Mouse (Mus musculus): Measurements from ENCODE around the gene Chsy1.

Gene Chsy1

DNA sequence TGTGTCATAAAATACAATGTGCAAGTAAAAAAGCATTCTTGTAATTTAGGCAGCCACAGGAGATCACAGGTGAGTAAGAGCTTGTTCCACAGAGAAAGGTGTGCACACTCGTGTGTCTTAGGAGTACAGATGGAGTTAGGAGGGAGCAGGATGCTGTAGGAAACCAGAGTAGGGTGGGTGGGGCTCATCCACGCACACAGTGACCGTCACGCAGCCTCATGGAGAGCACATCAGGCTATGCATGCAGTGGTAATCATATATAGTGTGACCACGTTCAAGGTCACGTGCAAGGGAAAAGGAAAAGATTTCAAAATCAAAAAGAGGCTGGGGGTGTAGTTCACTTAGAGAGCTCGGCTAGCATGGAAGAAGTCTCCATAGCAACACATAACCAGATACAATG is 33.2 kb downstream of the Chsy1 start:
- no peak for DNase-seq

DNA sequence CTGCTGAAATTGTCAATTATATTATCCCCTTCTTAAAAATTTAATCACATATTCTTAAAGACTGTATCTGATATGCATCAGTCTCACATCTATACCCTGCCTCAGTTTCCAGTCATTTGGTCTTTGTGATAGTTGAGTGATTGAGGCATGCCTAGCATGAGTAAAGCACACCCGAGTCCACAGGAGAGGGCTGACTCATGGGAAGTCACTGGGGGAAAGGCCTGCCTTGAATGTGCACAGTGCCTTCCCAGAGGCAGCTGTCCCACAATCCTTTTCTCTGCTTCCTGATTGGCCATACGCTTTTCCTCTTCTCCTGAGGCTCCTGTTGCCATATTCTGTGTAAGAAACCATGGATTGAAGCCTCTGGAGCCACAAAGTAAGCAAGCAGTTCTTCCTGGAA is 35.2 kb downstream of the Chsy1 start:
- DNase-seq: no peak

DNA sequence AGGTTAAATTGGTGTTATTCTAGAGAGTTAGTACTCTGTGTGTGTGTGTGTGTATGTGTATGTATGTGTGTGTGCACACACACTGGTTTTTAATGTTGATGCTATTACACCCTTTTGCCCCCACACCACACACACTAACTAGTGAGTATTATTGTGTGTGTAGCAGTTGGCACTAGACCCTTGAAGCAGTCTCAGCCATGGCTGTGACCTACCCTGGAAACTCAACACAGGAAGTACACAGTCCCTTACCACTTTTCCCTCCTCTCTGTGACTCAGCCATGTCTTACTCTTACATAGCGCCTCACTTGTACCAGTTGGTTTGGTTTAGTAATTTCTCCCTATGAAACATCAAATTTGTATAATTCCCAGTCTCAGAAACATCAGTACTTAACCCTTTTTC is 37.8 kb downstream of the Chsy1 start:
- no peak for DNase-seq

DNA sequence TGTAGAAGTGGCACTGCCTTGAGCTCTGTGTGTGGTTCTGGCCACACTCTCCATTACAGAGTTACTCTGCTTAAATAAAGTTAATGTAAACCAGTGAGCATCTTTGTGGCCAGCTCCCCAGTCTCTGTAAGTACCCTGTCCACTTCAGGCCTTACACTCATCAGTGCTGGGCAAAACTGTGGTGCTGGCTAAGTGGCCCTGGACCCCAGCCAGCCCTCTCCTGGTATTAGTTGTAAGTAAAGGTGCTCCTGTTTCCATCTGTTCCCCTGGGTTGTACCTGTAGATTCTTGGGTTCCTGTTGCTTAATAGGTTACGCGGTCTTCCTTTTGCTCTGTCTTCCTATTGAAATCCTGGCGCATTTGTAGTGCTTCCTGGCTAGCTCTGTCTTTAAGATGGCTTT is 38.5 kb downstream of the Chsy1 start:
- no peak for DNase-seq

DNA sequence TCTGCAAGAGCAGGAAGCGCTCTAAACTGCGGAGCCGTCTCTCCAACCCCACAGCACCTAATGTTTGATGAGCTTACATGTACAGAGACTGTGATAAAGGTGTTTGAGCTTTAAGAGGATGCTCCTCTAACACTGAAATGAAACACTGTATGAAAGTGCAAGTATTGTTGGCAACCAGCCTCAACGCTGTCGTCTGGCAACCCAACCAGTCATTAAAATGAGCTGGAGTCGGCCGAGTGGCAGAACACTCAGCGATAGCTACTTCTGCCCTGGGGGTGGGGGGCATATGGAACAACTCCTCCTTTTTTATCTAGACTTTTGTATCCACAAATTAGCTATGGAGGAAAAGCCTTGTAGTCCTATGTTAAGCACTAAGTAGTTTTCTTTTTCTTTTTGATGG is 40.2 kb downstream of the Chsy1 start:
- DNase-seq: no peak

DNA sequence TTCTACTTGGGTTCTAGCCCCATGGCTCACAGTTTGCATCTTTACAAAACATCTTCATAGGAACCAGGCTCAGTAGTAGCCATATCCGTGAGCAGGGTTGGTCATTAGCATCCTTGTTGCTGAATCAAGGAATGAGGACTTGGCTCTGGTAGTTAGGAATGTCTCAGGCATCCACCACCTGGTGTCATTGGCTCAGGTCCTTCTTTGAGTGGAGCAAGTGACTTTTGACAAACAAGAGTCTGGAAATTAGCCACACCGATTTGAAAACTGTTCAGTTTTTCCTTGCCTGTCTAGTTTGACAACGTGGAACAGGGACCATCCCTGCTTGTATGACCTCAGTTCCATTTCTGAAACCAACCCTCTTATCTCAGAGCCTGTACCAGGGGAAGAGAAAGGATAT is 41.1 kb downstream of the Chsy1 start:
- DNase-seq: no peak

DNA sequence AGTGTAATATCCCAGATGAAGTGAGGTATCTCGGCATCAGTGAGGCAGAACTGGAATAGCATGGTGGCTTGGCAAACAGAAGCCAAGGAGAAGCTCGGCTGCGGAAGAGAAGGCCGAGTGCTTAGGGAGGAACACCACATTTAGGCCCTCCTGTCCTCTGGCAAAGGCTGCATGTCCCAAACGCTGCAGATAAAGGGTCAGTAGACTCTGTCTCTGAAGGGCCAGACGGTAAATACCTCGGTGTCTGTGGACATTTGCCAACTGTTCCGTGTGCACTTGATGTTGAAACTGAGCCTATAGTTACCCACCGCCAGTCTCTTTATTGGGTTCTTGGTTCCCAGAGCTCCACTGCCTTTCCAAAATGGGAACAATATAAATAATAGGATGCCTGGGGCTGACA is 48.1 kb downstream of the Chsy1 start:
- DNase-seq: no peak

DNA sequence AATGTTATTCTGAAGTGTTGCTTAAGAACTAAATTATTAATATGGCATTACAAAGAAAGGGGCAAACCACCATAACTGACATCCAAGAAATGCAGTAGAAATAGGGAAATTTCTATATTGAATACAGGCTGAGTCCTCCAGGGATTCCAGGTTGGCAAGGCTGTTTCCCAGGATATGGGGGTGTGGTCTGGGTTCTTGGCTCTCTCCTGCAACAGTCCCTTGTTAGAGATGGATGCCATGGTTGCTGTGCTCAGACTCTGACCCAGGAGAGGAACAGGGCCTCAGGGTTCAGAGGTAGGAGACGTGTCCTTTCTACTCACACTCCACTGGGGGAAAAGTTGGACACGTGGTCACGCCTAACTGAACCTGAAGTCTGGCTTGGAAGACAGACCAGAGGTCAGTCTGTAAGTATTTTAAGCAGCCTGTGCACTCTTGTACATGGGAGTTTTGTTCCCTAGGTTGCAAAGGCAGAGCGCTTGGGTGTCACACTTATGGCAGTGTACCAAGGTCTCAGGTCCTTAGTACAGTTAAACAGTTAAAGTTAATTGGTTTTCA is 48.6 kb downstream of the Chsy1 start:
- DNase-seq: no peak

DNA sequence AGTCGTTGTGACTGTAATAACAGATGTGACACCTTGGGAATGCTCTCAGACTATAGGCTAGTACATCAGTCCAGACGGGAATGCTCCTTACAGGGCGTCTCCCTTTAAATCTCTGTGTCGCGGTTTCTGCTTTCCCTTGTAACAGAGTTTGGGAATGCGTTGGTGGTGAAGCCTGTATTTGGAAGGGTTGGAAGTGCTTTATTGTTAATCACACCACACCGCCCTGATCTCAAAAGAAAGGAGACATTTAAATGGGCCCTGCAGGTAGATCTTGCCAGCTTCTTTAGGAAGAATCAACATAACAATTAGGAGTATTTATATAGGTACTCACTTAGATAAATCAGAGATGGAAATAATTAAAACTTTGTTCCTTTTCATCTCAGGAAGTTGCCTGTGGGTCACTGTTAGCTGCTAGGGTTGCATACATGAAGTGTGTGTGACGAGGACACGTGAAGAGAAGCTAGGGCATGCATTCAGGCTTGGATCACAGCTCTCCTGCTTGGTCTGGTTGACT is 49.4 kb downstream of the Chsy1 start:
- DNase-seq: no peak

DNA sequence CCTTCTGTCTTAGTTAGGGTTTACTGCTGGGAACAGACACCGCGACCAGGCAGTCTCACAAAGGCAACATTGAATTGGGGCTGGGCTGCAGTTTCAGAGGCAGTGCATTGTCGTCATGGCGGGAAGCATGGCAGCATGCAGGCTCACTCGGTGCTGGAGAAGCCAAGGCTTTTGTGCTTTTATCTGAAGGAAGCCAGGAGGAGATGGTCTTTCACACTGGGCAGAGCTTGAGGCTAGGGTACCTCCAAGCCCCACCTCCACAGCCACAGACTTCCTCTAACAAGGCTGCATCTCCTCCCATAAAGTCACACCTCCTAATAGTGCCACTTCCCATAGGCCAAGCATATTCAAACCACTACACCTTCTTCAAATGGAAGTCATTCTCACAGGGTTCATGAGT is 50.6 kb downstream of the Chsy1 start:
- no peak for DNase-seq

DNA sequence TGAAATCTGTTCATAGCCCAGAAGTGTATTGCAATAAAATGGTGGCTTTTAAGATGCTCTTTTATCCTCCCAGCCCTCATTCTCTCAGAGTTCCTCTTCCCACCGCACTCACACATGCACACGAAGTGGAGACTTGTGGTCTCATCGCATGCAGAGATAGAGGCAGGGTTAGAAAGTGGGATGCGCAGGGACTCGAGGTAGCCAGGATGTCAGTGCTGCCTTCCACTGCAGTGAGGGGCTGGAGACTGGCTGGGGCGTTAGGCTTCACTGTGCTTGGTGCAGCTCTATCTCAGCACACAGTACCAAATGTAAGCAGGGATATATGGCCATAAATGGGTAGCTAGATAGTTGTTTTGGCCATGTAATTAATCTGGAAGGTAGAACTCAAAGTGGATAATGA is 52.5 kb downstream of the Chsy1 start:
- DNase-seq: no peak

DNA sequence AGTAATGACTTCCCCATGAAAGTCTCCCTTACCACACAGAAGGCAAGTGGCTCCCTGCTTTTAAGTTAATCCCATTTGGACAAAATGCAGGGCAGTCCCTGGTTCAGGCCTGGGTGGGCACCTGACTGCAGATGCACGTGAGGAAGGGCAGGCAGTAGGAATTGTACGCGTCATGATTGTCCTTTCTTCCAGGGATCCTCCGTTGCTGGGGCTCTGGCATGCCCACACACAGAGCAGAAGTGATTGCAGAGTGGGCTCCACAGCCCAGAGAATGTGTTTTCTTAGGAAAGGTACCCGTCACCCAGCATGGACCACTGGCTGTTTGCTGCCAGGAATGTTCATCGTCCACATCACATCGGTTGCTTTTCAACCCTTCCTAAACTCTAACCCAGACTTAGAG is 53.2 kb downstream of the Chsy1 start:
- no peak for DNase-seq

DNA sequence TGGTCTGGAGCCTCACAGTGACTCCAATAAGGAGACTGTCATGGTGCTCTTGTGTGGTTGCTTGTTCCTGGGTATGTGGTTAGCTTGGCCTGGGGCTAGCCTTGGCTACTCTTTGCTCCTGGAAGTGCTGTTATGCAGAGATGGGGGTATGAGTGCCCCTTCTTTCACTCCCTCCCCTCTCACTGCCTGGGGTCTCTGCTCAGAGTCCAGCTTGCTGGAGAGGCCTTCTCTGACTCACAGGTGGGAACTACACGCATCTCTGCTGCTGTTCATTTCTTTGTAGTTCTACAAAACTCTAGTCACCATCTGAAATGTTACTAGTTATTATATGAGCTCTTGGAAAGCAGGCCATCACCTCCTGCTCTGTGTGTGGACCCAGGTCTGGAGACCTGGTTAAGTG is 53.7 kb downstream of the Chsy1 start:
- no peak for DNase-seq

DNA sequence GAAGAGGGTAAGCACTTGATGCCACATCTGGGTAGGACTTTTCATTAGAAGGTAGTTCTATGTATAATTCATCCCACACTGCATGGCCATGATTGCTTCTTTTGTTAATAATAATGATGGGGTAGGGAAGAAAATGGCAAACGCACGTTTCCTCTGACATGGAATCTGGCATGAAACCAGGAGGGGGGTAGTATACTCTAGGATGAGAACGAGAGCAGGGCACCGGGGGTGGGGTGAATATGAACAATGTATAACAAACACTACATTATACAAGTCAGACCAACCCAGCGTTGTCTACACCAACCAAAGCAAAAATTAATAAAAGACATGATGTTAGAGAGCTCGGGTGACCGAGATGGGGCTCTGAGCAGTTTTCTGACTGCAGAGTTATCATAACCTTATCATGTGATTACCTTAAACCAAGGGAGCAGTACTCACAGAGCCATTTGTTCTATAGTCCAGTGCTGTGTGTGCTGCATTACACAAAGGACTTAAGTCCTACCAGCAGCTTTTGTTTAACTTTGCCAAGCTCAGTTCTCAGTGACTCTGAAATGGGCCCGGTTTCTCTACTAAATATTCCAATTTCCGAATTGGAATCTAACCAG is 55.2 kb downstream of the Chsy1 start:
- no peak for DNase-seq

DNA sequence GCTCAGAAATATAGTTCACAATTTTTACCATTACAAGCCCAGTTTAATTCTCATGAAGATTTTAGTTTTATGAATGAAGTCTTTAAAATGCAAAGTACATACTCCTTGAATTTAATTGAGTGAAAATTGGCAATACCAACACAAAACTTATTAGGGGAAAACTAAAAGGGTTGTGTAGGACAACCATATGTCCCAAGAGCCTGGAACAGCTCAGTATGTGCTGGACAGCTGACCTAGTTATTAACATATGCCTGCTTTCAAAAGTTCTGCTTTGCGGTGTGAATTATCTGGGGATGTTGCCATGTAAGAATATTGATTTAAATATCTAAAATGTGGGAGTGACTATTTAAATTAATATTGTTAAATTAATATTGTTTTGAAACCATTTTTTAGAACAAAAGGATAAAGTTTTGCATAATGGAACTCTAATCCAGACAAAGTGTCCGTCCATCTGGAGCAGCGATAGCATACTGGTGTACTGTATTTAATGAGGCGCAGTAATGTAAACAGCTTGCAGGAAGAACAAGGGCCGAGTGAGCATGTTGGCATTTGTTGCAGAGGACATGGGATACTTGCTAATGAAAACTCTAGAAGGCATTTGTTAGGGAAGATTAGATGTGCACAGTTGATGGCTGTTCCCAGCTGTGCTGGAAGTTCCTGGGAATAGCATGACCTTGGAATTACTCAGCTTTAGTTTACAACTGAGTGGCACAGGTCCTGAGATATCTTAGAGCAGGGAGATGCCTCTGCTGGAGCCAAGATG is 55.9 kb downstream of the Chsy1 start:
- DNase-seq: no peak

DNA sequence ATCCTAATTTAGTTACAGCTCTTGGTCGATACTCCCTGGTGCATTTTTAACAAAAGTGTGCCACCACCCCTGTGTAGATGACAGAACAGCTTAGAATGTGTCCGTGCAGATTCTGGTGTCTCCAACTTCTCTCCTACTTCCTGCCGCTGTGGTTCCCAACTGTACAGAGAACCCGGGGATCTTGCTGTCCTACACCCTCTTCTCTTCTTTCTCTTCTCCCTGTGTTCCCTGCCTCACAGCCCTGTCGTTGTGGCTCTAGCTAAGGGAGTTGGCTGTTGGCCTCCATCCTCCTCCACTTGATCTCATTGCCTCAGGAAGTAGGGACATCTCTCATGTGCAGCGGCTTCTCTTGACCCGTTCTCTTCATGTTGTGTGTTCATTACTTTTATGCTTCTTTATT is 59.6 kb downstream of the Chsy1 start:
- no peak for DNase-seq

DNA sequence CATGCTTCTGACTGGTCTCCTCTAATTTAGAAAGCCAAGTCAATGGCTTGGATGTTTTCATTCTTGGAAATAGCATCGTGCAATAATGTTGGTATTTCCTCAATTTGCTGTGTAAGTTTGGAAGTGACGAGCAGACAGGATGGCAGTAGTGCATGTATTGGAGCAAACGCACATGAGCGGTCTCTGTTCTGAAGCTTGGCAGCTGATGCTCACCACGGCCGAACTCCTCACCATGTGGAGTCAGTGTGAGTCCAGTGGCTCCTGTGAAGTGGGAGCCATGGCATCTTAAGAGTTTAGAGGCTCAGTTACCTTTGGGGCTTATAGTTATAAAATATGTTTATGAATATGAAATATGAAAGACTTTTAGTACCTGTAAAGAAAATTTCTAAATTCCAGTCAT is 60.2 kb downstream of the Chsy1 start:
- DNase-seq: no peak

DNA sequence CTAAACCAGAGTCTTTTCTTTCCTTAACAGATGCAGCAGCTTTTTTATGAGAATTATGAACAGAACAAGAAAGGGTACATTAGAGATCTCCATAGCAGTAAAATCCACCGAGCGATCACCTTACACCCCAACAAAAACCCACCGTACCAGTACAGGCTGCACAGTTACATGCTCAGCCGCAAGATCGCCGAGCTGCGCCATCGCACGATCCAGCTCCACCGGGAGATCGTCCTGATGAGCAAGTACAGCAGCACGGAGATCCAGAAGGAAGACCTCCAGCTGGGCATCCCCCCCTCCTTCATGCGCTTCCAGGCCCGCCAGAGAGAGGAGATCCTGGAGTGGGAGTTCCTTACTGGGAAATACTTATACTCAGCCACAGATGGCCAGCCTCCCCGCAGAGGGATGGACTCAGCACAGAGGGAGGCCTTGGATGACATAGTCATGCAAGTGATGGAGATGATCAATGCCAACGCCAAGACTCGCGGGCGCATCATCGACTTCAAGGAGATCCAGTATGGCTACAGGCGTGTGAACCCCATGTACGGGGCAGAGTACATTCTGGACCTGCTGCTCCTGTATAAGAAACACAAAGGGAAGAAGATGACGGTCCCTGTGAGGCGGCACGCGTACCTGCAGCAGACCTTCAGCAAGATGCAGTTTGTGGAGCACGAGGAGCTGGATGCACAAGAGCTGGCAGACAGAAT is 61.6 kb downstream of the Chsy1 start:
- no peak for DNase-seq

DNA sequence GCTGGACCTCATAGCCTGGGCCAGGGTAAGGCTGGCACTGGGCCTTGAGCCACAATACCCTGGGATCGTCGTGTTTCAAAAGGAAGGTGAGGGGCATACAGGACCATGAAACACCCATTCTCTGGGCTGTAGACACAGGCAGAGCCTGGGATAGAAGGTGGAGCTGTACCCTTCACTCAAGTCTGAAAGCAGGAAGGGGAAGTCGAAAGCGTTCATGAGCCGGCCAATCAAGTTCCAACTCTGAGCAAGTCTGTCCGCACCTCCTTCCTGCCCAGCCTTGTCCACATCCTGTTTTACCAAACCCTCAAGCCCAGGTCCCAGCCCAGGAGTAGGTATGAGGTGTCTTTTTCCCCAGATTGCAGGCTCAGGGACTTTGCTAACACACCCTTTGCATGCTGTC is 66.4 kb downstream of the Chsy1 start:
- no peak for DNase-seq

DNA sequence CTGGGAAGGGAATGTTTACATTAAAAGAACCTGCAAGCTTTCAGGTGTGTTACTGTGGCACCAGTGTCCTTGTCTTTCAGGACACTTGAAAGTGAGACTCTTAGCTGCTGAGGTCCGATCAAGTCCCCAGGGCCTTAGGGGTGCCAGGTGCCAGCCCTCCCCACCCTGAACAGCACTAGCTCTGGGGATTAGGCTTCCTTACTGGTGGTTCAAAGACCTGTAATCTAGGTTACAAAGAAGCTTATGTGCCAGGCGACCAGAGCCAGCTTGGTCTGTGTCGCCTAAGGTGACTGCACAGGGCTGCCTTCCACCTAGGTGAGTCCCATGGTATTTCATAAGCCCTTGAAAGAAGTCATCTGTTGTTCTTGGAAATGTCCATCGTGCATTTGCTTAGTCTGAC is 66.9 kb downstream of the Chsy1 start:
- DNase-seq: no peak

DNA sequence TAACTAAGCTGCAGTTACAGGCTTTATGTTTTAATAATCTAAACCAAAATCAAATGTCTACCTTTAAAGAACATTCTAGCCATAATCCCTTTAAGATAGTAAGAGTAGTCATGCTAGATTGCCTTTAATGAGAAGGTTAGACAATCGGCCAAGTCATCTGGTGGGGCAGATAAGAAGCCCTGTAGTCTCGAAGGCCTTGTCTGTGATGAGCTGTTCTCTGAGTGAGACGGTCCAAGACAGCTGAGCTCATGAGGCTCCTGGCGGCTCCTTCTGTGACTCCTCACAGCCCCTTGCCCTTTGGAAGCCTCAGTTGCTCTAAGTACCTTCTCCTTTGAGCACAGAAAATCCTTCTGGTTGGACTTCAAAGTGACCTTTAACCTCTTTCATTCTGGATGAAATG is 67.6 kb downstream of the Chsy1 start:
- DNase-seq: no peak

DNA sequence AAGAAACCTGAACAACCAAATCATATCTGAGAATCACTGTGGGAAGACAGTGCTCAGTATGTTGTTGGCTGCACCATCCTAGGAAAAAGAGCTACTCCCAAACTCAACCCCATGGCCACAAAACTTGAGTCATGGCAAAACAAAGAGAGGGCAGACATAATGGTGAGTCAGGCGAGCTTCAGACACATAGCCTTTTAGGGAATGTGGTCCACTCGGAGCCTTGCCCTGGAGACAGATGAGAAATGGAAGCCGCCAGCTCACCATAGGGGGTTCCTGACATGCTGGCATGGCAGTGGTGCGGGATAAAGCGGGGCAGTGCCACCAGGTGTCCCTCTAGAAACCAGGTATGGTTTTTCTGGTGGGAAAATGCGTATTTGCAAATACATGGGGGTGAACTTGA is 68.8 kb downstream of the Chsy1 start:
- DNase-seq: no peak

DNA sequence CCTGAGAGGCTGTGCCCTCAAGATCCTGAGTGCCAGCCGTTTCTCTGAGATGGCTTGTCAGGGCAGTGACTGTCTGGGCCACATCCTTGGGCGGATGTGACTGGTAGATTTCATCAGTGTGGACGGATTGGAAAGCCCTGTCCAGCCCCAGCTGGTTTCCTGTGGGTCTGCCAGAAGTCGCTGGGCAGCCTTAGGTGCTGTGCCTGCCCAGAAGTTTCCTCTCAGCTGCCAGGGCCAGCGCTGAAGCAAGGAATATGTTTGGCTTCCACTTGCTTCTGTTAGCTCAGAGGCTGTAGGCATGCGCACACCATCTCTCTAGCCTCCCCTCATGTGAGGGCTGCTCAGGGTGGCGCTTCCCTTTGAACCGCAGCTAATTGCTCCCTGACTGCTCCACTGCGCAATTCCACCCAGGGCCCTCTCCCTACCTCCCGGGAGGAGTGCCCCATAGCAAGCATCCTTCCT is 69.8 kb downstream of the Chsy1 start:
- no peak for DNase-seq

DNA sequence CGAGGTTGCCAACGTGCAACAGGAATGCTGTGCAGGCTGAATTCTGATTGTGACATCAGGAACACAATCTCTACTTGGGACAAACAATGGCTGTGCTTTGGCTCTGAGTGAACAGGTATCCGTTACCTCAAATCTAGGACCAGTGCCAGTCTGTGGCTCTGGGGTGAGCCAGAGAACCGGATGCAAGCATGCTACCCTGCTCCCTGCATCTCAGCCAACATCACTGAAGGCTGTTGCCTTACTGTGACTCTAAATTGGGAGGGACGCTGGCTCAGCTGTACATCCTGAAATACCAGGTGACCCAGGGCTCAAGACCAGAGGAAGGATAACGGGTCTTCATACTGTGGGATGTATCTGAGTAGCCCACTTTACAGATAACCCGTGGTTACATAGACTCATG is 70.4 kb downstream of the Chsy1 start:
- DNase-seq: no peak

All from cerebellum, adult 11 months (tissue).